Mouse (Mus musculus): ENCODE results near the gene Kcnj9.

DNA sequence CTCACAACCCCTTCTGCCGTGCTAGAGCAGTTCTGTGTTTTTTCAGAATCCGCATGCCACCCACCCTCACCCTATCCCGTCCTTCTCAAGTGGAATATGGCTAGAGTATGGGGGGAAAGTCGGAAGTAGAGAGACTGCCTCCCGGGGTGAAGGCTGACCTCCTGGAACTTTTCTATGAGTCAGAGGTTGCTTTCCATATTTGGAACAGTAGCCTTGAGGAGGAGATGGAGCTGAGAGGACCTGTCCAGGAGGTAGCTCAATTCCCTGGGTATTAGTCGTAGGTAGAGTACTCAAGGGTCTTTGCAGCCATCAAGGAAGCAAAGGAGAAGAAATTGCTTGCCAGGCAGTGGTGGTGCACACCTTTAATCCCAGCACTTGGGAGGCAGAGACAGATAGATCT lies 22.9 kb upstream of the Kcnj9 start:
- TF ChIP-seq CTCF (IDR thresholded peaks at IDR 0.05; ENCODE audit: extremely low read depth, insufficient read depth, insufficient read length, insufficient replicate concordance) = no peak
- no peak for TF ChIP-seq POLR2A (IDR thresholded peaks at IDR 0.05; ENCODE audit: low read depth, low read length)

Measured in spleen, adult 2 months (tissue).